Mouse (Mus musculus) lung, adult 2 months (tissue): ENCODE data around the gene Arl2bp. TPM values are rescaled to one million over a fixed set of nuclear protein-coding genes. Genes with fewer than 3 reads are reported as not detected.

Experiments
- DNase-seq: peaks from one replicate; pipeline ENCODE4 v3.0.0; 2022
- H3K4me1 ChIP-seq: fragments of 200-500 bp; 2 replicates; pipeline ENCODE4 v1.6.1; 2011; ENCODE audit warnings: low read length; ENCODE audit not compliant: control insufficient read depth, insufficient read depth
- H3K4me3 ChIP-seq: fragments of 200-500 bp; replicated peaks from 2 replicates; pipeline ENCODE3; 2011; ENCODE audit warnings: low read depth, mild to moderate bottlenecking, control low read depth, low read length; ENCODE audit errors: extremely low read depth
- CTCF ChIP-seq: fragments of 200-500 bp; IDR thresholded peaks from 2 replicates; pipeline ENCODE4 v1.5.1; 2011; ENCODE audit warnings: mild to moderate bottlenecking, low read length, control low read depth; ENCODE audit not compliant: insufficient read depth
- POLR2A ChIP-seq: fragments of 200-500 bp; IDR thresholded peaks from 2 replicates; pipeline ENCODE4 v1.6.1; 2011; ENCODE audit warnings: low read depth, mild to moderate bottlenecking, control low read depth, low read length, borderline replicate concordance; ENCODE audit errors: extremely low read depth
- WGBS: fragments of 180-500 bp; shearing (Covaris S2); methylation state at CpG from one replicate; pipeline ENCODE4 v1.1.7; 2018; 5-methylcytosine and 5-hydroxymethylcytosine counted together
- polyA plus RNA-seq: library from polyadenylated mRNA; depleted of rRNA; stranded (reverse); fragments of >200 nt; gene quantifications from 2 replicates; pipeline ENCODE4 v1.2.3, GENCODE M21; 2012; rRNA removed

Arl2bp gene
- 104 and 126 TPM in 2 replicates for polyA plus RNA-seq

DNA sequence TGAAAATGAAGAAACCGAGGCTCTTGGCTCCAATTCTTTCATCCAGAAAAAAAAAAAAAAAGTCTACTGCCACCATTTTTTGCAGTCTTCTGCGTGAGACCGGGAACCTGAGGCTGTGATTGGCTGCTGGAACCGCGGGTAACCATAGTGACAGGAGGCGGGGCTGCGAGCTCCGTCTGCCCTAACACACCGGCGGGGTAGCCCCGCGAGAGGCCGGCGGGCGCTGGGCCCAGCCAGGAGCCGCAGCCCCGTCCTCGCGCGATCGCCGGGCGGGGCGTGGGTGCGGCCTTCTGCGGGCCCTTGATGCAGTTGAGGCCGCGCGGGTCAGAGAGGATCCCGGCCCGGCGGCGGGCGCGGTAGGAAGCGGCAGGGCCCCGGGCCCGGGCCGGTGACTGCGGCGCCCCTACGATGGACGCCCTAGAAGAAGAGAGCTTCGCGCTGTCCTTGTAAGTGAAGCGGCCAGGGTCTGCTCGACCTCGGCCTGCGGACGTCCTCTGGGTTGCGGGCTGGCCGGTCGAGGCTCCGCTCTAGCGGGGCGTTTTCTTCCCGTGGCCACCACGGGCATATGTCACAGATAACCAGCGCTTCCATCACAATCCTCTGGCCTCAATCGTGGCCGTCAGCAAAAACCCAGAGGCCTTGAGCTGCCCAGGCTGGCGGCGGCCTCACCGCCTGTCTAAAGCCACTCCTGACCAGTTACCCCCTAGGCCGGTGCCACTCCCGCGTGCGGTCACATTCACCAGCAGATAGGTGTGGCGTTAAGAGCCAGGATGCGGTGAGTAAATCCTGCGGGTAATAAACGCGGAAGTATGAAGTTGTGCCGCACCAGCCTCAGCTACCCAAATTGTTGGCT is at the start of gene Arl2bp:
TSS of gene Arl2bp (plus strand) at position 145 of the 853 bp plus-strand sequence.
- H3K4me3 ChIP-seq: peak within 1 kb of the TSS; percentile 84
- no peaks in the 10 kb centered on the region for H3K4me1 ChIP-seq
- TF ChIP-seq CTCF (no peak), POLR2A (0 out of 2 replicates have a peak, but pooled peaks have one; percentile 46)
- DNase-seq: peak; percentile 89
- under 1% methylated on average over 74 of the region's 74 CpGs for WGBS

DNA sequence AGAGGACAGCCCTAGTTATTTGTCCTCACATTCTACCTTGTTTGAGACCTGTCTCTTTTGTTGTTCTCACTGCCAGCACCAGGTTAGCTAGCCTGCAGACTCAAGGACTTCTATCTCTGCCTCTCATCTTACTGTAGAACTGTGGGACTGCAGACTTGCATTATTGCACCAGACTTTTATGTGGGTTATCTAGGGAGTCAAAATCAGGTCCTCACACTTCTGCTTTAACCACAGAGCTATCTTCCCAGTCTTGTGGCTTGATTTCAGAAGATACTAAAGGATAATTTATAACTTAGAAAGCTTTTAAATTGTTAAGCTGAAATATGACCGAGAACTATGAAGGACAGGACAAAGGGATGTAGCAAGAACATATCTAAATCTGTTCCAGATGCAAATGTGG is 41.5 kb upstream of the Arl2bp start:
- TF ChIP-seq CTCF: no peak
- TF ChIP-seq POLR2A: no peak
- no peaks in the 10 kb centered on the region for H3K4me1 ChIP-seq
- WGBS: 83% methylated on average over 1 of the region's 1 CpGs
- DNase-seq: no peak
- H3K4me3 ChIP-seq: no peak overlapping the region

- no peak for TF ChIP-seq POLR2A
- TF ChIP-seq CTCF: no peak
- no peaks in the 10 kb centered on the region for H3K4me1 ChIP-seq
- 56% methylated on average over 2 of the region's 2 CpGs for WGBS
- no peak overlapping the region for H3K4me3 ChIP-seq
- DNase-seq: no peak
Measured at GRCm38 (mm10) chr8:94633564-94634194, 32.7 kb upstream of the Arl2bp start.

GRCm38 (mm10) chr8:94634211-94634610 is 32.2 kb upstream of the Arl2bp start:
- TF ChIP-seq POLR2A: no peak
- no peak for TF ChIP-seq CTCF
- no peak for DNase-seq
- no peaks in the 10 kb centered on the region for H3K4me1 ChIP-seq
- H3K4me3 ChIP-seq: no peak overlapping the region

GRCm38 (mm10) chr8:94641183-94641582 is 25.2 kb upstream of the Arl2bp start:
- H3K4me1 ChIP-seq: no peaks in the 10 kb centered on the region
- WGBS: 86% methylated on average over 2 of the region's 2 CpGs
- H3K4me3 ChIP-seq: no peak overlapping the region
- TF ChIP-seq CTCF (no peak), POLR2A (no peak)
- no peak for DNase-seq

DNA sequence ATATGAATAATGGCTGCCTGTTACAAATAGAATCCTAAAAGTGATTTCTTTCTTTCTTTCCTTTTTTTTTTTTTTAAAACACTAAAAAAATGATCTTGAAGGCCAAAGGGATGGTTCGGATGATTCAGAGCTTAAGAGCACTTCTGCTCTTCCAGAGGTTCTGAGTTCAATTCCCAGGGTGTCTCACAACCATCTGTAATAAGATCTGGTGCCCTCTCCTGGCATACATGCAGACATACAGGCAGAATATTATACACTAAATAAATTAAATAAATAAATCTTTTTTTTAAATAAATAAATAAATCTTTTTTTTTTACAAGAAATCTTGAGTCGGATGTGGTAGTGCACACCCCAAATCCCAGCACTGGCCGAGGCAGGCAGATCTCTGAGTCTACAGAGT is 24.5 kb upstream of the Arl2bp start:
- 82% methylated on average over 3 of the region's 3 CpGs for WGBS

DNA sequence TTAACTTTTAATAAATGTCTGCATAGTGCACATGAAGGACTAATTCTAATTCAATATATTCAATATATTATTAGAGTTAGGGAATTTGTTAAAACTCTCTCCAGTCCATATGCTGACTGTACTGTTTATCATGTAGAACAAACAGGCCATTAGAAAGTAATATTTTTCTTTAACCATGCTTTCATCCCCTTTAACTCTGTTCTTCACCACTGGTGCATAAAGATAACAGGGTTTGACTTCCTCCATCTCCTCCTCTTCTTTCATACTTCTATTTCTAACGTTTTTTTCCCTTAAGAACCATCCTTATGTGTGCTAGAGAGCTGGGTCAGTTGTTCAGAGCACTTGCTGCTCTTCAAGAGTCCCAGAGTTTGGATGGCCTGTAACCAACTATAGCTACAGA is 21.2 kb upstream of the Arl2bp start:
- 53% methylated on average over 1 of the region's 1 CpGs for WGBS
- no peak for TF ChIP-seq CTCF
- TF ChIP-seq POLR2A: no peak

More for the DNA sequence above, 24.5 kb upstream of the Arl2bp start:
- Histone ChIP-seq H3K4me1 (no peaks in the 10 kb centered on the region), H3K4me3 (no peak overlapping the region)
- no peak for DNase-seq
- TF ChIP-seq POLR2A (no peak), CTCF (no peak)

GRCm38 (mm10) chr8:94646165-94646564 is 20.2 kb upstream of the Arl2bp start:
- 90% methylated on average over 3 of the region's 3 CpGs for WGBS
- Histone ChIP-seq H3K4me3 (no peak overlapping the region), H3K4me1 (no peaks in the 10 kb centered on the region)
- TF ChIP-seq POLR2A (no peak), CTCF (no peak)
- no peak for DNase-seq

More for the DNA sequence above, 21.2 kb upstream of the Arl2bp start:
- no peak for DNase-seq
- Histone ChIP-seq H3K4me3 (no peak overlapping the region), H3K4me1 (no peaks in the 10 kb centered on the region)

DNA sequence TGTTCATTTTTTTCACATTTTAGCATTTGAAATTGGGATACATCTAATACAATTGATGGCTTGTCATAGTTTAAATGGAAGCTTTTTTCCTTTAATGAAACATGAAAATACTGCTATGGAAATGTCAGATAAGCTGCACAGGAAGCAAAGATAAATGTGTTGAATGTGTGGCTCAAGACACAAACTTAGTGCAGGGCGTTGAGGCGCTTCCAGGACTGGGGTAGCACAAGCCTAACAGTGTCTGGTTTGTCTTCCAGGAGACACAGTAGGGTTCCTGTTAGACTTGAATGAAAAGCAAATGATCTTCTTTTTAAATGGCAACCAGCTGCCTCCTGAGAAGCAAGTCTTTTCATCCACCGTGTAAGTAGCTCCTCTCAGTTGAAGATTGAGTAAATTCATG is 16.9 kb upstream of the Arl2bp start:
- no peaks in the 10 kb centered on the region for H3K4me1 ChIP-seq
- 71% methylated on average over 3 of the region's 3 CpGs for WGBS
- H3K4me3 ChIP-seq: no peak overlapping the region
- TF ChIP-seq POLR2A (no peak), CTCF (no peak)
- DNase-seq: no peak
